Mouse (Mus musculus) hindbrain, postnatal 0 days (tissue): ENCODE data around the gene Kctd10. TPM values are rescaled to one million over a fixed set of nuclear protein-coding genes. Genes with fewer than 3 reads are reported as not detected.

Experiments
- ATAC-seq: fragments of 200-750 bp; cut with Nextera tagmentation; 2 replicates; pipeline ENCODE4 v1.8.0; 2017; ENCODE audit warnings: mild to moderate bottlenecking, moderate TSS enrichment, moderate library complexity
- DNase-seq: peaks from one replicate; pipeline ENCODE4 v3.0.0-alpha.2; 2015; ENCODE audit warnings: low spot score
- H3K27ac ChIP-seq: fragments of 300-500 bp; sonication (generic); 2 replicates; pipeline ENCODE4 v1.5.1; 2014; ENCODE audit warnings: mild to moderate bottlenecking
- H3K27me3 ChIP-seq: fragments of 300-500 bp; sonication (generic); 2 replicates; pipeline ENCODE4 v1.6.1; 2014; ENCODE audit warnings: low read length, mixed read lengths; ENCODE audit not compliant: insufficient read depth
- H3K36me3 ChIP-seq: fragments of 300-500 bp; sonication (generic); 2 replicates; pipeline ENCODE4 v1.6.1; 2014; ENCODE audit warnings: low read length, mixed read lengths; ENCODE audit not compliant: insufficient read depth
- H3K4me1 ChIP-seq: fragments of 300-500 bp; sonication (generic); 2 replicates; pipeline ENCODE4 v1.6.1; 2014; ENCODE audit warnings: antibody characterized with exemption, low read length, mixed read lengths; ENCODE audit not compliant: insufficient read depth
- H3K4me2 ChIP-seq: fragments of 300-500 bp; sonication (generic); 2 replicates; pipeline ENCODE4 v1.6.1; 2014; ENCODE audit warnings: low read depth, mild to moderate bottlenecking, low read length, moderate library complexity, mixed read lengths
- H3K4me3 ChIP-seq: fragments of 300-500 bp; sonication (generic); 2 replicates; pipeline ENCODE4 v1.5.1; 2014; ENCODE audit warnings: low read length
- H3K9ac ChIP-seq: fragments of 300-500 bp; sonication (generic); replicated peaks from 2 replicates; pipeline ENCODE4 v1.6.1; 2014; ENCODE audit warnings: mild to moderate bottlenecking, low read length, moderate library complexity, mixed read lengths
- H3K9me3 ChIP-seq: fragments of 300-500 bp; sonication (generic); 2 replicates; pipeline ENCODE4 v1.6.1; 2016; ENCODE audit warnings: low read length, mixed read lengths
- CTCF ChIP-seq: IDR thresholded peaks from 2 replicates; pipeline ENCODE4 v1.5.1; 2016; ENCODE audit warnings: antibody characterized with exemption, control low read depth, low read depth
- WGBS: fragments of 180-500 bp; shearing (Covaris S2); extraction: QIAGEN DNeasy Blood & Tissue Kit; methylation state at CpG from one replicate; pipeline ENCODE4 v1.1.7; 2014; 5-methylcytosine and 5-hydroxymethylcytosine counted together
- polyA plus RNA-seq: library from polyadenylated mRNA; unstranded; fragments of >200 nt; fragmentation: Nextera tagmentation; extraction: Ambion mirVana; gene quantifications from 2 replicates; pipeline ENCODE4 v1.2.1, GENCODE M21; 2015
- total RNA-seq: library from RNA; depleted of rRNA; stranded (reverse); fragments of >200 nt; gene quantifications from 2 replicates; pipeline ENCODE4 v1.2.3, GENCODE M21; 2014

The Kctd10 gene
- total and polyA plus RNA-seq, 2 experiments from 2014 or later: 43.2 to 47.5 TPM

GRCm38 (mm10) chr5:114381013-114381351 is 674 bp upstream of the Kctd10 start:
- TF ChIP-seq CTCF: no peak
- Histone ChIP-seq H3K27ac (peak overlapping the region; percentile 92), H3K27me3 (no peaks in the 10 kb centered on the region), H3K4me2 (peak overlapping the region; percentile 84), H3K4me1 (peaks cover 12% of the 10 kb centered on the region), H3K9ac (peak overlapping the region; percentile 84), H3K4me3 (peak overlapping the region; percentile 87), H3K9me3 (no peaks in the 10 kb centered on the region), H3K36me3 (peaks cover 7% of the 10 kb centered on the region; the same call in 1 of the 2 replicates)
- DNase-seq (peak; percentile 31), ATAC-seq (peak; percentile 27)
- WGBS: 0% methylated on average over 18 of the region's 18 CpGs

DNA sequence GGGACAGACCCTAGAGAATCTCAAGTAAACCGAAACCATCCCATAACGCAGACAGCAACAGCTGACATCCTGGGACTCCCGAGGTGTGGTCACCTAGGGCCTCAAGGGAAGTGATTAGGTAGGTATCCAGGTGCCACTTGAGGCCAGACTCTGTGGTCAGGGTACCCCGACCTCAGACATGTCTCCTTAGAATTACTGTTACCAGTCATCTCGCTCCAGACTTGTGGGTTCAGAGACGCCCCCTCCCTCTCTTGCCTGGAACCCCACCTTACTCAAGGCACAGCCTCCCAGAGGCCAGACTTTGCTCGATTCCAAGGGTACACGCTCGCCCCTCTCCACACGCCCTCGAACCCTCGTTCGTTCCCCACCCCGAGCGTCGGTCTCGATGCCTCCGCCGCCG is 545 bp downstream of the Kctd10 start:
- Histone ChIP-seq H3K4me1 (peaks cover 12% of the 10 kb centered on the region), H3K9me3 (no peaks in the 10 kb centered on the region), H3K36me3 (peaks cover 4% of the 10 kb centered on the region), H3K4me2 (peak overlapping the region; percentile 84), H3K27ac (peak overlapping the region; percentile 92), H3K9ac (peak overlapping the region; percentile 84), H3K27me3 (no peaks in the 10 kb centered on the region), H3K4me3 (peak overlapping the region; percentile 87)
- no peak for TF ChIP-seq CTCF
- DNase-seq (no peak), ATAC-seq (no peak)
- 2% methylated on average over 20 of the region's 20 CpGs for WGBS

- Histone ChIP-seq H3K27me3 (no peaks in the 10 kb centered on the region), H3K36me3 (peaks cover 12% of the 10 kb centered on the region), H3K9ac (peak overlapping the region; percentile 84; the same call in 1 of the 2 replicates), H3K4me2 (peak overlapping the region; percentile 84), H3K4me1 (peaks cover 12% of the 10 kb centered on the region), H3K4me3 (peak overlapping the region; percentile 87), H3K27ac (no peak overlapping the region; the same call in 1 of the 2 replicates), H3K9me3 (no peaks in the 10 kb centered on the region)
- DNase-seq (no peak), ATAC-seq (no peak)
- 44% methylated on average over 6 of the region's 6 CpGs for WGBS
- TF ChIP-seq CTCF: no peak
Measured at GRCm38 (mm10) chr5:114378936-114379335, 1.4 kb downstream of the Kctd10 start.

DNA sequence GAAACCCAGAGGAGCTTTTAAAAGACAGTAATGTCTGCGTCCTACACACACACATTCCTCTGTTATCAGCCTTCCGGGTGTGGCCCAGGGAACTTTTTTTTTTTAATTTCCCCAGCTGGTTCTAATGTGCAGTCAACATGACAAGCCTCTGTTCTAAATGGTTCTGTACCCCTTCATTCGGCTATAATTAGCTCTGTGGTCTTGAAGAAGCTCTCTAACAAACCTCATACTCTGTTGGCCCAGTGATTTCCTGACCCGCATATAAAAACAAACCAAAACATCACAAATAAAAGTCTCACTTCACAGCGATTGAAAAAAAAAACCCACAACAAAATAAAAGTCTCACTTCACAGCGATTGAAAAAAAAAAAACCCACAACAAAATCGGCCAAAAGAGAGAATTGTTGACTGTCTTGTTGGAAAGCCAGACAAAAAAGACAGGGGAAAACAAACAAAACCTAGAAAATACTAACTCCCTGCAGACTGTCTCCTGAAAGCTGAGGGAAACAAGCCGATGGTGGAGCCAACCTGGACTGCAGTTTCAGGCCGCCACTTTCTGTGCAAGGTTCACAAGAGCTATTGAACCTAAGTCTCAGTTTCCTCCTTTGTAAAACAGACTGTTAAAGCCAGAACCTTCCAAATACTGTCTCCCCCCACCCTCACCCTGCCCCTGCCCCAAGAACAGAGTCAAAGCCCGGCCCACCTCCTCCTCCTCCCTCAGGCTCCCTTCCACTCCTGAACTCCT is 2.0 kb downstream of the Kctd10 start:
- WGBS: 63% methylated on average over 10 of the region's 10 CpGs
- Histone ChIP-seq H3K27ac (no peak overlapping the region; the same call in 1 of the 2 replicates), H3K9ac (0 out of 2 replicates have a peak overlapping the region, but pooled peaks have one; percentile 84), H3K4me2 (peak overlapping the region; percentile 84), H3K36me3 (peaks cover 18% of the 10 kb centered on the region), H3K27me3 (no peaks in the 10 kb centered on the region), H3K4me3 (peak overlapping the region; percentile 87), H3K9me3 (no peaks in the 10 kb centered on the region), H3K4me1 (peaks cover 12% of the 10 kb centered on the region)
- TF ChIP-seq CTCF: no peak
- ATAC-seq (no peak), DNase-seq (no peak)

DNA sequence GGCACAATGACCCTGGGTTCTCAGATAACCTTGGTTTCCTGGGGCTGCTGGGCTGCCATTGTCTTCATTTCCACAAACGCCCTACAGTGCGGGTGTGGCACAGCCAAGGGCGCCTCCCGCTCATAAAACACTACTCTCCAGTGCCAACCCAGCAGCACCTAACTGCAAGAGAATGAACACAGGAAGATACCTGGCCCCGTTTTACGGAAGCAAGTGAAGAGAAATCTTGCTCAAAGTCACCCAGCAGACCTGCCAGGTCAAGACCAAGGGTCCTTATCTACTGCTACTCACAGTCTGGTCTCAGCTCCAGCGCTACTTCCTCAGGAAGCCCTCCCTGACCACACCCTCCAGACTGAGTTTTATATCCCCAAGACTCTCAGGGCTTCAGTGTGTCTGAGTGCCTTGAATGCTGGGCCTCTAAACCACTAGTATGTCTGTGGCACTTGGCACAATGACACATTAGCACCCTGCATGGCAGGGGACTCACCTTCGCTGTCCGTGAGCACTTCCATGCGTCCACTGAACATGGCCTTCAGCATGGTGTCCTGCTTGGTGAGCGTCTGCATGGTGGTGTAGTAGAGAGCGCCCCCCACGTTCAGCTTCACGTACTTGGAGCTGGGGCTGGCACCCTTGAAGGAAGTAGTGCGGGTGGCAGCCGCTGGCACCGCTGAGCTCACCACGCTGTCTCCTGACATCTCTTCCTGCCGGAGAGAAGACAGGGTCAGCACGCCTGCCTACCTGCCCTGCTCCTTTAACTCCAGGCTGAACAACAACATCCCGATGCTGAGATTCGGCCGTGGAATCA is 5.7 kb downstream of the Kctd10 start:
- Histone ChIP-seq H3K9me3 (no peaks in the 10 kb centered on the region), H3K36me3 (peaks cover 27% of the 10 kb centered on the region), H3K27me3 (no peaks in the 10 kb centered on the region), H3K4me3 (no peak overlapping the region), H3K27ac (no peak overlapping the region), H3K9ac (no peak overlapping the region), H3K4me2 (no peak overlapping the region), H3K4me1 (peaks cover 7% of the 10 kb centered on the region)
- DNase-seq (no peak), ATAC-seq (no peak)
- no peak for TF ChIP-seq CTCF
- 88% methylated on average over 23 of the region's 23 CpGs for WGBS

DNA sequence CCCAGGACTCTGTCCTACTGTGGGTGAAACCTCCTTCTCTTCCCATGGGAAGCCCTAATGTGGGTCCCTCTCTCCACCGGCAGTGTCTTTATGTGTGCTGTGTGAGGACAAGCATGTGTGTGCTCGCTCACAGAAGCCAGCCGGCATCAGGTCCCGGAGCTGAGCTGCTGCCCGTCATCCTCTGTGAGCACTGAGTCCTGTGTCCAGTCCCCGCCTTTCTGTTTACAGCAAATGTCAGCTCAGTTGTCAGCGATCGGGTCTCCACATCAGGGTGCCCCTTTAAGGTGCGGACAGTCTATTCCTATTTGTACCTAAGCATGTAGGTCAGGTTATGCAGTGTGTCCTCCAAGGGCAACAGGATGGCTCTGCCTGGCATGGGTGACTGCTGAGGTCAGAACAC is 6.7 kb downstream of the Kctd10 start:
- WGBS: 90% methylated on average over 9 of the region's 9 CpGs
- no peak for DNase-seq
- H3K9ac ChIP-seq: no peak overlapping the region
- H3K27ac ChIP-seq: no peak overlapping the region; the same call in 1 of the 2 replicates
- TF ChIP-seq CTCF: no peak
- ATAC-seq: no peak
- H3K9me3 ChIP-seq: no peaks in the 10 kb centered on the region
- H3K36me3 ChIP-seq: peaks cover 36% of the 10 kb centered on the region
- H3K4me2 ChIP-seq: no peak overlapping the region
- peaks cover 7% of the 10 kb centered on the region for H3K4me1 ChIP-seq
- no peak overlapping the region for H3K4me3 ChIP-seq
- no peaks in the 10 kb centered on the region for H3K27me3 ChIP-seq

GRCm38 (mm10) chr5:114373174-114373573 is 7.1 kb downstream of the Kctd10 start:
- Histone ChIP-seq H3K9me3 (no peaks in the 10 kb centered on the region), H3K9ac (no peak overlapping the region), H3K27me3 (no peaks in the 10 kb centered on the region), H3K27ac (no peak overlapping the region; the same call in 1 of the 2 replicates), H3K4me1 (peaks cover 7% of the 10 kb centered on the region), H3K36me3 (peaks cover 40% of the 10 kb centered on the region), H3K4me3 (no peak overlapping the region), H3K4me2 (no peak overlapping the region)
- DNase-seq: no peak
- no peak for ATAC-seq
- WGBS: 58% methylated on average over 11 of the region's 11 CpGs
- no peak for TF ChIP-seq CTCF
